Mouse (Mus musculus) urinary bladder, postnatal 4 days (tissue): Measurements from ENCODE around the gene Zfp879.

Experiments
- DNase-seq, 2 experiments: peaks; one replicate each; pipeline ENCODE4 v3.0.0; 2021 to 2022; ENCODE audit warnings: low spot score in 2 of 2

Zfp879 gene

GRCm38 (mm10) chr11:50841023-50841735 is at the start of gene Zfp879:
Gene Zfp879, minus strand, starts transcription at chr11:50841552.
- peak; percentile 79 to 86 for DNase-seq

- peak; percentile 79 to 82 for DNase-seq
Measured at GRCm38 (mm10) chr11:50887390-50888128, 46.2 kb upstream of the Zfp879 start, which contains the start of gene Zfp454. Gene Zfp454, minus strand, starts transcription at chr11:50887651.

- no peak for DNase-seq
Measured at GRCm38 (mm10) chr11:50886933-50887293, 45.6 kb upstream of the Zfp879 start.

GRCm38 (mm10) chr11:50886231-50886932 is 45.0 kb upstream of the Zfp879 start:
- no peak for DNase-seq

GRCm38 (mm10) chr11:50883756-50884155 is 42.4 kb upstream of the Zfp879 start:
- DNase-seq = no peak

GRCm38 (mm10) chr11:50878641-50879040 is 37.3 kb upstream of the Zfp879 start:
- DNase-seq = no peak

- DNase-seq = no peak
Measured at GRCm38 (mm10) chr11:50850989-50851601, 9.7 kb upstream of the Zfp879 start.

GRCm38 (mm10) chr11:50850177-50850735 is 8.9 kb upstream of the Zfp879 start, which contains the start of gene Grm6:
Gene Grm6, plus strand, starts transcription at chr11:50850685.
- no peak for DNase-seq

- no peak for DNase-seq
Measured at GRCm38 (mm10) chr11:50849310-50849709, 8.0 kb upstream of the Zfp879 start.

GRCm38 (mm10) chr11:50848520-50849137 is 7.3 kb upstream of the Zfp879 start:
- no peak for DNase-seq

GRCm38 (mm10) chr11:50847047-50847446 is 5.7 kb upstream of the Zfp879 start:
- no peak for DNase-seq

GRCm38 (mm10) chr11:50845951-50846350 is 4.6 kb upstream of the Zfp879 start:
- no peak for DNase-seq

- DNase-seq = no peak
Measured at GRCm38 (mm10) chr11:50835727-50836126, 5.6 kb downstream of the Zfp879 start.

- peak; percentile 74 to 85 for DNase-seq
Measured at GRCm38 (mm10) chr11:50827010-50827953, 14.1 kb downstream of the Zfp879 start, which contains the start of gene Zfp354c. Gene Zfp354c, minus strand, starts transcription at chr11:50827724.

GRCm38 (mm10) chr11:50826214-50826613 is 15.1 kb downstream of the Zfp879 start:
- no peak for DNase-seq

GRCm38 (mm10) chr11:50814233-50814632 is 27.1 kb downstream of the Zfp879 start:
- DNase-seq = no peak

- DNase-seq = no peak
Measured at GRCm38 (mm10) chr11:50798836-50799235, 42.5 kb downstream of the Zfp879 start.

GRCm38 (mm10) chr11:50797674-50798073 is 43.7 kb downstream of the Zfp879 start:
- DNase-seq = no peak
